Mouse (Mus musculus): ENCODE measurements around the gene Gpc5. TPM values are rescaled to one million over a fixed set of nuclear protein-coding genes. Genes with fewer than 3 reads are reported as not detected.
A peak's percentile ranks its signal among the peaks of the same experiment; 100 is the strongest.

Gpc5 gene
- total RNA-seq, 2 experiments from 2014 or later: not detected

Small RNAs within 50 kb of the gene (microRNA-seq; reads per million reads assigned to microRNA genes)
- 2,617 reads per million, percentile 85 among the genes with 10 or more reads in this experiment for gene Mir17
- gene Mir18: 787 reads per million, percentile 73 among the genes with 10 or more reads in this experiment
- 3.2 reads per million, percentile 9 among the genes with 10 or more reads in this experiment for gene Mir19a
- 1.1 reads per million for gene Mir19b-1
- 1,031 reads per million, percentile 77 among the genes with 10 or more reads in this experiment for gene Mir20a
- gene Mir92-1: 726 reads per million, percentile 72 among the genes with 10 or more reads in this experiment
